Mouse (Mus musculus) spleen, postnatal 10 days (tissue): ENCODE data around the gene Pole2.
"Not testable (repeated sequence)": the region's sequence is repeated elsewhere in the genome, so short reads cannot be mapped to it uniquely, and the experiment has no call there.

ENCODE experiments used
- DNase-seq, 2 experiments: peaks; one replicate each; pipeline ENCODE4 v3.0.0; 2021 to 2022; ENCODE audit warnings: low spot score in 2 of 2

The Pole2 gene

DNA sequence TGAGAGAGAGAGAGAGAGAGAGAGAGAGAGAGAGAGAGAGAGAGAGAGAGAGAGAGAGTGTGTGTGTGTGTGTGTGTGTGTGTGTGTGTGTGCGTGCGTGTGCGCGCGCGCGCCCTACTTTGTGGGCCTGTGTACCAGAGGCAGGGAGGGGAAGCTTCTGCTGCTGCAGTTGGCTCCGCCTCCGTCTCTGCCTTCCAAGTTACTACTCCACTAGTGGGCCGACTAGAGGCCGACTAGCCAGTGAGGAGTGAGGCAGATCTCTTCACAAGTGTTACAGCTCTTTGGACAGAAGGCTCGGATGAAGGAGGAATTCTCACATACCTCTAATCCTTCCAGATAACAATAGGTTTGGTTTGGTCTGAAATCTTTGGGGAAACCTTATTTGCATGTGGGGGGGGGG, 48.6 kb downstream of the Pole2 start:
- DNase-seq: no peak

DNA sequence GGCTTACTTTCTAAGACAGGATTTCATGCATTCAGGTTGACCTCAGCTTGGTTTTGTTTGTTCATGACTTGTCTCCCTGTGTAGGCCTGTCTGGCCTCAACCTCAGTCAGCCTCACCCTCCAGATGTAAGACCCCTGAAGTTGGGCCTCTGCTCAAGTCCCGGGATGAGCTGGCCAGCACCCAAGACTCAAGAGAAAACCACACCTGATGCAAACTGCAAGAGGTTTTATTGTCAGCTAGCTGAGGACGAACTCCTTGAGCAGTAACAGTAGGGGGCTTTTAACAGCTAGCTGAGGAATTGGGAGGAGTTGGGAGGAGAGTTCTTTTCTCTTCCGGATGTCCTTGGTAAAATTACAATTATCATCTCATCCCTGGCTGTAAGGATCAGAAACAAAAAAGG, 50.5 kb downstream of the Pole2 start:
- no peak for DNase-seq

DNA sequence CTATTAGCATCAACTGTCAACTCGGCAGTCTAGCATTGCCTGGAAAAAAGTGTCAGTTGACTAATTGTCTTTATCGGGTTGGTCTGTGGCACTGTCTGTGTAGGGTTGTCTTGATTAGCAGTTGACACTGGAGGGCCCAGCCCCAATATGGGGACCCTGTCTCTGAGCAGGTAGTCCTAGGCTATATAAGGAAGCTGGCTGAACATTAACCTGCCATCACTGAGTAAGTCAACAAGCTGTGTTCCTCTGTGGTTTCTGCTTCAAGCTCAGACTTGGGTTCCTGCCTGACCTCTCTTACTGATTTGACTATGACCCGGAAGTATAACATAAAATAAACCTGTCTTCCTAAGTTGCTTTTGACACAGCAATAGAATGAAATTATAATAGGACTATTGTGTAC, 52.0 kb downstream of the Pole2 start:
- DNase-seq: no peak

DNA sequence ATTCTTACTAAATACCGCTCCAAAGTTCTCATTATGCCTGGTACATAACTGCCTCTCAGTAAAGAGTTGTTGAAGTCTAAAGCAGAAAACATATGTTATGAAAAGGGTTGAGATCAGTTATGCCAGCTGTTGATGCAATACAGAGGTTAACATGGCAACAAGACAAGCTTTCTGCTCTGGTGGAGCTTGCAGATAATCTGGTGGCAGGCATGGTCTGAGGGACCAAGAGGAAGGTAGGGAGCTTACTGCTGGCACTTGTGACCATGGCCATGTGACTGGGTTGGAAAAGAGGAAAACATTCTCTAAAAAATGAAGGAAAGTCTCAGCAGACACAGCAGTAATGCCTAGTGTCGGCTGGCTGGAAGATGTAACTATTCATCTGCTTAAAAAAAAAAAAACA, 56.7 kb downstream of the Pole2 start:
- DNase-seq: no peak

DNA sequence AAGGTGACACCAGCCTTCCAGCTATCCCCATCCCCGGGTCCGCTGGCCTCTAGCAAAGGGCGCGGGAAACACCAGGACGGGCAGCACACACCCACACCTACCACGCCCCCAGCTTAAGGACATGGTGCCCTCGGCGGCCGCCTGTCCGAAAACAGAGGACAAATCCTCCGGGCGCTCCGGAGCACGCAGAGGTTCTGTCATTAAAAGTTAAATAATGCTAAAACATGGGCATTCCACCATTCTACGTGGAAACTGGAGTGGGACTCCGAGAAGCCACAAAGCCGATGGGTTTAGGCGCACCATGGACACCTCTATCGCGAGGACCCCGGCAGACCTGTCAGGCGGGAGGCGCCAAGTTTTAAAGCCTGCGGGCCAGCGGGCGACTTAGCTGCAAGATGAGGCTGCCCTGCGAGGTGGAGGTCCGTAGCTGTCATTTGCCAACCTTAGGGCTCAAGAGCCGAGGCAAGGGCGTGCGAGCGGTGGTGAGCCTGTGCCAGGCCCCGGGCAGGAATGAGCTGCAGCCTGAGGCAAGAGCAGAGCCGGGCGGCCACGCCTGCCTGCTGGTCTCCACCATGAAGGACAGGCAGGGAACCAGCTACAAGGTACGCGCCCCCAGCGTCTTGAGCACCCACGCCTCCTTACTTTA, 59.4 kb downstream of the Pole2 start, which contains the start of gene Lrr1:
Gene Lrr1 (plus strand): TSS at position 354 of the 646 bp plus-strand sequence.
- peak; percentile 92 to 97 for DNase-seq

DNA sequence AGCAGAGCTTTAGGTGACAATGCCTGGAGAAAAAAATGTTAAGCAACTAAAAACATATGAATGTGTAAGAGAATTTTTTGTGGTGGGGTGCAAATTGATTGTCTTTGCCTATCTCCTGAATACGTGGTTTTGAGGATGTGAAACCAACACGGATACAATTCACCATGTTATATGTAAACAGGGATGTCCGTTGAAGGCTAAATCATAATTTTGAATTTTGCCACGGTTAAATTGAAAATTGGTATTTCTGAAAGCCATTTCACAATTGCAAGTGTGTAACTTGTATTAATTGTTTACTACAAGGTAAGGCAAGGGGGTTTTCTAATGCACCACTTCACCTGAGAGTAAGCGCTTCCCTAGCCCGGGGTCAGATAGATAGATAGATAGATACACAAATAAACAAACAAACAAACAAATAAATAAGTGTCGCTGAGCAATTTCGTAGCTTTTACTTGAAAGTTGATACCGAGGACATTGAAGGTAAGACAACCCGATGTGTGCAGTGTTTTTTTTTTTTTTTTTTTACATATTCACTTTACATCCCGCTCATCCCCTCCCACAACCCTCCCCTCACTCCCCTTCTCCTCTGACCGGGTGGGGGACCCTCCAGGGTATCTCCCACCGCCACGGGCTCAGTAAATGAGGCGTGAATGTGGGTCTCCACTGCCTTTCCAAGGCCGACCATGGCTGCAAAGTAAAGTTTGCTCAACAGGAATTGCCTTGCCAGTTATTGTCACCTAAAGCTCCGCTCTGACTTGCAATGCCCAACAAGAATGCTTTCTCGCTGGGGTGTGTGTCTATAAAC, 60.1 kb downstream of the Pole2 start:
- no peak for DNase-seq

DNA sequence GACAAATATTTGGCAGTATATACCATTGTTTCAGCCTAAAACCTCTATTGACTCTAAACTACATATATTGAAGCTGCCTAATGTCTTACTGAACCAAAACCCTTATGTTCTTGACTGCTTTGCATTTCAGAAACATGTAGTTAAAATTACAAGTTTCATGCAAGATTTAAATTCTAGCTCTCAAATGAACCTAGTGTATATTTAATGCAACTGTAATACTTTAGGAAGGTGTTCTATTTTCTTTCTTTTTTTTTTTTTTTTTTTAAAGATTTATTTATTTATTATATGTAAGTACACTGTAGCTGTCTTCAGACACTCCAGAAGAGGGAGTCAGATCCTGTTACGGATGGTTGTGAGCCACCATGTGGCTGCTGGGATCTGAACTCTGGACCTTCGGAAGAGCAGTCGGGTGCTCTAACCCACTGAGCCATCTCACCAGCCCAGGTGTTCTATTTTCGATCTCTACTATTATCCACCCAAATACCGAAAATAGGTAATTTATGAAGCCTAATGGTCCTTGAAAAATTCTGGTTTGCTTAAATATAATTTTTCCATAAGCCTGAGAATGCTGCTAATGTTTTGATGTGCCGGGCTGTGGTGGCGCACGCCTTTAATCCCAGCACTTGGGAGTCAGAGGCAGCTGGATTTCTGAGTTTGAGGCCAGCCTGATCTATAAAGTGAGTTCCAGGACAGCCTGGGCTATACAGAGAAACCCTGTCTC, 61.0 kb downstream of the Pole2 start:
- DNase-seq: not testable (repeated sequence)

DNA sequence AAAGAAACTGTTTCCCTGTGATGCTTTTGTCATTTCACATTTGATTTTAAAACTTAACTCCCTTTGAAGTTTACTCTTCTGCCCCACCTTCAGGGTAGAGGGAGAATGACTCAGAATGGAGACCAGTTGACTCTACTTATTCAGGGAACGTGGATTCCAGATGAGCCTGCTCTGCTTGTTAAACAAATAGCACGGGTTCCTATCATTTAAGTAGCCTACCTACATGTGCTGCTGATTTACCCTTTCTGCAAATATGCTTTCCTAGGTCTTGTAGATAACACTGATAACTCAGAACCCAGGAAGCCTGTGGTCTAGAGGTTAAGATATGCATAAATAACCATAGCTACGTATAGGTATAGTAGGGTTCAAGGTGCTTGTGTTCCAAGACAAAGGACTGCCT, 63.1 kb downstream of the Pole2 start:
- no peak for DNase-seq

DNA sequence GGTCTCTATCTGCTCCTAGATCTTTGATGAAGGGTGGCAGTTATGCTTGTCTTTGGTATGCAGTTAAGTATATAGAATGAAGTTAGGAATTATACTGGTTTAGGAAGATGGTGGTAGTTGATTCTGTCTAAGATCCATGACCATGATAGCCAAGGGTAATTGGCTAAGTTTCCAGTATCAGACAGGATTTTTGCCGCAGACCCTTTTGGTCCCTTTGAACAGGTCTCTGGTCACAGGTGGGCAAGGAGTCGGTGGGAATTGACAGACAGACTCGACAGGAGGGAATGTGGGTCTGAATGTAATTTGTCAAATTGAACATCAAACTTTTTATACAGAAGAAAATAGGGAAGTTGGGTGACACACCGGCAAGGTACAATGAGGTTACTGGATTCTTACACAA, 64.4 kb downstream of the Pole2 start:
- DNase-seq: not testable (repeated sequence)

DNA sequence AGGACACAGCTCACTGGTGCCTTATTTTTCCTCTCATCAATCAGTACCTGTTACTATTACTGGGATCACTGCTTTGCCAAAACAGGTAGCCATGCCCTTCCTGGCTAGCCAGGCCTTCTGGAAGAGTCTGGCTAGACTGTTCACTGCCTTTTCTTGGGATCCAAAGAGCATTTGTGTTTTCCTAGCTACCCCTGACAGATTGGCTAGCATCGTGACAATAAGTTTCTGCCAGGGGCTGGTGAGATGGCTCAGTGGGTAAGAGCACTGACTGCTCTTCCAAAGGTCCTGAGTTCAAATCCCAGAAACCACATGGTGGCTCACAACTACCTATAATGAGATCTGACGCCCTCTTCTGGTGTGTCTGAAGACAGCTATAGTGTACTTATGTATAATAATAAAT, 67.3 kb downstream of the Pole2 start:
- not testable (repeated sequence) for DNase-seq

DNA sequence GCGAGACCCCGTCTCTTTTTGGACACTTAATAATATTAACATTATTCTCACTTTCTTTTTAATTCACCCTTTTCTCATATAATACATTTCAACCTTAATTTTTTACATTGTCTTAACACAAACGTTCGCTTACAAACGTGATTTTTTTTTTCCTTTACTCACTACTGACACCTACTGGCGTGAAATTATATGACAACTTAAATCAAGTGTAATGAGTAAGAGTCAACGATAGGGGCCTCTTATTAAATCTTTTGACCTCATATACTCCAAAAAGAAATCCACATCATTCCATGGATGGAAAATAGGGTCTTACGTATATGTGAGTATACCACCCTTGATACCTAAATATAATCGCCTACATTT, 68.4 kb downstream of the Pole2 start:
- no peak for DNase-seq

DNA sequence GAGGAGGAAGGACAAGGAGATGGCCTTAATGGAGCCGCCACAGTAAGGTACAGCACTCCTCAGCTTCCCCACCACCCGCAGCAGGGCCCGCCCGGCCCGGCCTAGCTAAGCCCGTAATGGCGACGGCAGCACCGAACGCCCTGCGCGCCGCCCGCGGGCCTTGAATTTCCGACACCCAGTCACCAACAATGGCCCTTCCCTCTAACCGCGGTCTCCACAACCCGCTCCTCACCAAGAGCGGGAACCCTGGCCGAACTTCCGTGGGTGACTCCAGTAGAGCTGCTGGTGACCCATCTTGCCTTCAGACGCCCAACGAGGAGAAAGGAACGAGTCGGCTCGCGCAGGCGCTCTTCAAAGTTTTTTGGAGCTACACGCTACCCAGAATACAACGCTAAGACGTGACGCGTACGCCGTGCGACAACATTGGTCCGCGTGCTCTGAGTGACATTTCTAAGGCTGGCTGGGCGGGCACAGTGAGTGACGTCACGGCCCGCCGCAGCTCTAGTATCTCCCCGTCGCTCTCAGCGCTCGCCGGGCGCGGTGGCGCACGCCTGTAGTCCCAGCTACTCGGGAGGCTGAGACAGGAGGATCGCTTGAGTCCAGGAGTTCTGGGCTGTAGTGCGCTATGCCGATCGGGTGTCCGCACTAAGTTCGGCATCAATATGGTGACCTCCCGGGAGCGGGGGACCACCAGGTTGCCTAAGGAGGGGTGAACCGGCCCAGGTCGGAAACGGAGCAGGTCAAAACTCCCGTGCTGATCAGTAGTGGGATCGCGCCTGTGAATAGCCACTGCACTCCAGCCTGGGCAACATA, 69.0 kb downstream of the Pole2 start, which contains the start of gene Rps29:
Gene Rps29 (minus strand): TSS at position 422 of the 813 bp plus-strand sequence.
- DNase-seq: peak; percentile 95 to 97

DNA sequence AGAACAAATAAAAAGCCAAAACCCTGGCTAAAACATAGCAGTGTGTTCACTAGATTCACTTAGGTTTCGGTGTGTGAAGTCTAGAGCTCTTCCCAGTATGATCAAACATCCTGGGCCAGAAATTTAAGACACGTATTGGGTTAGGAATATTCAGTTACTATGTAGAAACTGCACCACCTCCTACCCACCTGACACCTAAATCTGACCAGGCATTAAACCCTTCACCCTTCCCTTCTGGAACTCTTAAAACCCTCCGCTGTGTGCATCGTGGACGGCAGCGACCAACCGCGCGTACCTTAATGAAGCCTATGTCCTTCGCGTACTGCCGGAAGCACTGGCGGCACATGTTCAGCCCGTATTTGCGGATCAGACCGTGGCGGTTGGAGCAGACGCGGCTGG, 69.6 kb downstream of the Pole2 start:
- DNase-seq: no peak

DNA sequence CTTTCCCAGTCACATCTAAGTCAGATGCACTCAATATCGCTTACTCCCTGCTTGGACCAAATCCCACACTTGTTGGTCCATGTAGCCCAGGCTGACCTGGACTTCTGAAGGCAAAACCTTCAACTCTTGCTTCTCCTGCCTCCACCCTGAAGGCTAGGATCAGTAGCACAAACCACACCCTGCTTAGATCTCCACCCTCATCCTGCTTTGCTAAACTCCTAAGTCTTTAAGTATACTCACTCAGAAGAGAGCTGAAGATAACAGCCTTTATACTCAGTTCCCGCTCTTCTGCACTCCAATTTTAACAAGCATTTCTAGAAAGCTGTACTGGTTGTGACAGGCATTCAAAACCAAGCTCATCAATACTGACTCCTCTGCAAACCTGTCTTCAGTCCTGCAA, 70.9 kb downstream of the Pole2 start:
- DNase-seq: no peak

DNA sequence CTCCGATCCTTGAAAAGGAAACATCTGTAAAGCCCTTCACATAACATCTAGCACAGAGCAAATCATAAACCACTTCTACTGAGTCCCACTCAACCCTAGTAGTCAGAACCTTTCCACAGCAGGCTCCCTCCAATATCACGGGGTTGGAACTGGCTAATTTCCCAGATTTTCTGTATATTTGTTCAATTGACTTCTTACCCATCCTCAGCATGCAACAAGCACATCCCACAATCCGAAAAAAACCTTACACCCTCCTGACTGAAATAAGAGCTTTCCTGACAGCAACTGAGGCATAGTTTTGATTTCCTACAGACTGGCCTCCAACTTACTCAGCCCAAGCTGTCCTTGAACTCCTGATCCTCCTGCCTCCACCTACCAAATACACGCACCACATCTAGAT, 71.6 kb downstream of the Pole2 start:
- no peak for DNase-seq

DNA sequence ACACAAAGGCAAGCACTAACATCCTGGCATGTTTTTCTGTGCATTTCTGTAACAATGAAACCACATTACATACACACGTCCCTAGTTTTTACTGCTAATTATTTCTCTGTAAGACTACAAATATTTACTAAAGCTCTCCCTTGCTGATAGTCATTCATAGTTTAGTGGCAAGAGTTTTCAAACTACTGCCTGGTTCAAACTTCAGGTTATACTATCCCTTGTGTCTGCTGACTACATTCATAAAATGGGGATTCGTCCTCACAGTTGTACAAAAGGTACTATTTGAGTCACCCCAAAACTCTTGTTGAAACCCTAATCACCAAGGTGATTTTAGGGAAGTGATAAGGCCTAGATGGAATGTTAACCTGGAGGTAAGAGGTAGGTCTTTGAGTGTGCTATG, 72.1 kb downstream of the Pole2 start:
- DNase-seq: no peak
